Mouse (Mus musculus) spleen, adult 18-20 months (tissue): ENCODE measurements around the gene Slc35b3.

ENCODE experiments used
- DNase-seq, 2 experiments: peaks; one replicate each; pipeline ENCODE4 v3.0.0; 2022; ENCODE audit warnings: mixed read lengths in 2 of 2

Slc35b3 gene

DNA sequence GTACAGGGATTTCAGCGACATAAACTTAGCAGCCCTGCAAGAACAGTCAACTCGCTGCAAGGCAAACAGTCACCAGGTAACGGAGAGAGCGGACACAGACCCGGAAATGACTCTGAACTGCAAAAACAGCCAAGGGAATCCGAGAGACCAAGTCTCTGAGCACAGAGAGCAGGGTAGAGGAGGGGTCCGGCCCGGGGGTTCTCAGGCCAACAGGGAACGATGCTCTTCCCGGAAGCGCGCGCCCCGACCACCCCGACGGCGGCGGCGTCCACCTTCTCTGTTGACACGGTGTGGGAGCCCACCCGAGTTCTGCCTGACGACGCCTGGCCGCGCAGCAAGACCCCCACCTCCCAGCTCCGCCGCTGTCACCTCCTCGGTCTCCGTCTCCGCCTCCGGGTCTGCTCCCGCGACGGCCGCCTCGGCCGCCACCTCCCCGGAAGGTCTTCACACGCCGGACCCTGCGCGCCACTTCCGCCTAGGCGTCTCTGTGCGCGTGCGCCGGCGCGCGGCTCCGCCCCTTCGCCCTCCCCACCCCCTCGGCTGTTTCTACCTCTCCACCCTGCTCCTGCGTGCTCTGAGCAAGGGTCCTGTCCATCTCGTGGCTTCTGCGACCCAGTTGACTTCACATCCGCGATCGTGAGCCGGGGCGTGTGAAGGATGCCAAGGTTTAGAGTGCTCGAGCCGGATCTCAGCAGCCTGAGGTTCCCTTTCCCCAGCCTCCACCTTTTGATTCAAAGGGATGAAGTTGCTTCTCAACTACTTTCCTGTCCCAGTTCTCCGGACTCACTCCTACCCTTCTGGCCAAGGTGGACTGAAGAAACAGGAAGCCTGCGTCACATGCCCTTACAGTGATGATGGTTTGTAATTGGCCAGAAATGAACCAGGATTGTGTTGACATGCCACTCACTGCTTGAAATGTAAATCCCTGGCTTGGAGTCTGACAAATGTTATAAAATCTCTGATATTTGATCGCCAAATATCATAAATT, at the start of gene Slc35b3:
Gene Slc35b3 (minus strand): TSS at position 813 of the 988 bp plus-strand sequence.
- peak; percentile 79 to 83 for DNase-seq

DNA sequence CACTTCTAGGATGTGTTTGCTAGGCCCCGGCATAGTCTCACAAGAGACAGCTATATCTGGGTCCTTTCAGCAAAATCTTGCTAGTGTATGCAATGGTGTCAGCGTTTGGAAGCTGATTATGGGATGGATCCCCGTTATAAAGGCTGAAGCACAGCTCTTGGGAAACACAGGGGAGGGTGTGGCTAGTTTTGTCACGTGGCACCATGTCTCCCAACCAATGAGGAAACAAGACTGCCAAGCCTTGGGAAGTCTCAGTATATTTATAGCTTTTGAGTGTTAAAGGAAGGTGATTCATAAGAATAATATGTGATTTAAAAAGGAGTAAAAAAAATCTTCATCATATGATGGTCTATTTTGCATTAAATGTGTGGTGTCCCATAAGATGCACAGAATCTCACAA, 49.6 kb upstream of the Slc35b3 start:
- no peak for DNase-seq

DNA sequence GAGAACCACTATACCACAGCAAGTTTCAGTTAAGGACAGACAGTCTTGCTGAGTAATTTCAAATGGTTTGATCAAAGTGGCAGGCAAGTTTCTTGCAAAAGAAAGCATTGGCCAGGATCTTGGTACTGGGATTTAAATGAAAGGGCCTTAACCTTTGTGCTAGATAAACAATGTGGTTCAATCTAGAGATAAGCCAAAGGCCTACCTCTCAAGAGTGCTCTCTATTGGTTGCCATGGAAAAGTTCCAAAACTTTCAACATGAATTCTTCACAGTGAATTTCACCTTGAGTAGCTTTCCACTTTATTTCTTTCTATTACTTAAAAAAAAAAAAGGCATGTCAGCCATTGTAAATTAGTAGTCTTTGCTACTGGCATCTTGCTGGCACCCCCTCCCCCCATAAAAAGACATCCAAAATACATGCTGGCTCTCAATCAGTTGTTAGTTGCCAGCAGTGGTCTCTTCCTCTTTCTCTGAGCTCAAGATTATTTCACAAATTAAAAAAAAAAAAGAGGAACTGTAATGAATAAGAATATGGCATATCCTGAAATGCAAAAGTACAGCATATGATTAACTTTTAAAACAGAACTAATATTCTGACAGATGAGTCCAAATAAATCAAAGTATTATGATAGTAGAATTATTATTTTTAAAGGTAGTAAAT, 42.6 kb upstream of the Slc35b3 start:
- no peak for DNase-seq

DNA sequence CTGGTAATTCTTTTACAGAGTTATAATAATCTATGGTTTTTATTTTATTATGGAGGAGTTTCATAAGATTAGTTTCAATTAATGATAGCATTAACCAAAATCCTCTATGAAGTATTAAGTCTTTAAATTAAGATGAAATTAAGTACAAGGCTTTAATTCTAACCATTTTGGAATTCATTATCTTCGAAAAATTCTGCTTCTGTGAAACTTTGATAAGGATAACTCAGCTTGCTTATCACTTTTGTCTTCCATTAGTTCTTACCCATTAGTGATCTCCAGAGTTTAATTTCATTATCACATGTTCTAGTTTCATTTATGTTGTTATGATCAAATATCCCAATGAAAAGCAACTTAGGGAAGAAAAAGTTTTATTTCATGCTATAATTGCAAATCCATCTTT, 41.7 kb upstream of the Slc35b3 start:
- DNase-seq = no peak

- DNase-seq = no peak
Measured at GRCm38 (mm10) chr13:39001434-39001833, 40.8 kb upstream of the Slc35b3 start.

DNA sequence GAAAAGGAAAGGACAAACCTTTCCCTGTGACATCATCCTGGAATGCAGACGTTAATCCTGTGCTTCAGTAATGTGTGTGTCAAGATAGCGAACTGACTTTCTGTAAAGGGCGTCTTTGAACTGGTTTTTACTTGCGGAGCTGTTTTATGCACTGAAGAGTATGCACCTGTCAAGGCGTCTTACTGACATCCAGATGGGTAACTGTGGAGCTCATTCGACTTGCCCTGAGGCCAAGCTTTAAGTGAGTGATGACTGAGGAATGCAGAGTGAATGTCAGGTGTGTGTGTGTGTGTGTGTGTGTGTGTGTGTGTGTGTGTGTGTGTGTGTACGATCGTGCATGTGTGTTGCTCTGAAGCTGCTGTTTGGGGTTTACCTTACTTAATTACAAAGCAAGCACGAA, 38.3 kb upstream of the Slc35b3 start:
- DNase-seq = no peak

- no peak for DNase-seq
Measured at GRCm38 (mm10) chr13:38992529-38992928, 31.9 kb upstream of the Slc35b3 start.

DNA sequence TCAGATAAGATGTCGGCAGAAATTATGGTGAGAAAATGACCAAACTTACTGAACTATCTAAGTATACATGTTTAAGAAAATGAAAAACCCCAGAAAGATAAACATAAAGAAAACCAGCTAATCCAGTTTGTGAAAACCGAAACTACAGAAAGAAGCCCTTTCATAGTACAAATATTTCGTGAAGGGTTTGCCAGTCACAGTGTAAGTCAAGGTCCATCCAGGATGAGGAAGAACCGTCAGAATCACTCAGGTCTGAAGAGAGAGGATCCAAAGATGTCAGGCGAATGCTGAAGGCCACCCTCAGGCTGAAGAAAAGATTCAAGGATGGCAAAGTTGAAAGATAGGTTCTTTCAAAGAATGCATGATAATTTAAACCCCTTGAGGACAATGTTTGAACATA, 23.1 kb upstream of the Slc35b3 start:
- no peak for DNase-seq

DNA sequence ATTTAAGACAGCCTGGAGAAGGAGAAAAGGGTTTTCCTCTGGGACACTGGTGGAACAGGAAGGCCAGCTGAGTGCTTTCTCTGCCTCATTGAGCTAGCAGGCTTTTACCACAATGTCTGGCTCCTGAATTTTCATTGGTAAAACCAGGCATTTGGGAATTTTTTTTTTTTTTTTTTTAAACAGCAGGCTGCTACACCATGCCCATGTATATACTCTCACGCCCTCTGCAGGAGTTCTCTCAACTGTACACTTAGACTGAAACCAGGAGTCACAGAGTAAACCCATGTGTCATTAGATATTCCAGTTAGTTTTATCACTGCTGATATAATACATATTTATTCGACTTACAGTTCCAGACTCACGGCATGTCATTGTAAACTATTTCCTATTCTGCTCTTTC, 20.2 kb upstream of the Slc35b3 start:
- DNase-seq = no peak

DNA sequence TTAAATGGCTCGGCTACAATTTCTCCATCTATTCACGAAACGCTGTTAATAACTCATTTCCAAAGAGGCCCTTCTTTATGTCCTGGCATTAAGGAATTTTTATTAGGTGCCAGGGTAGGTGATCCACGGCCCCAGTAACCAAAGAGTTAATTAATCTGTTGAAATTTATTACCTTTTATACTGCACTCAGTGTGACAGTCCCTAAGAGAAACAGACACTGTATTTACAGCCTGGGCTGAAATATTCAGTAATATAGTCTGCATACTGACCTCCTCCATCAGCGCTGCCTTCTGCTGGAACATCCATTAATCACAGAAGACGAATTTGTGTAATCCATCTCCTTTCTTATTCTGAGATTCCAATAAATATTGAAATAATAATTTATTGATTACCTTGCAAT, 16.3 kb upstream of the Slc35b3 start:
- no peak for DNase-seq

DNA sequence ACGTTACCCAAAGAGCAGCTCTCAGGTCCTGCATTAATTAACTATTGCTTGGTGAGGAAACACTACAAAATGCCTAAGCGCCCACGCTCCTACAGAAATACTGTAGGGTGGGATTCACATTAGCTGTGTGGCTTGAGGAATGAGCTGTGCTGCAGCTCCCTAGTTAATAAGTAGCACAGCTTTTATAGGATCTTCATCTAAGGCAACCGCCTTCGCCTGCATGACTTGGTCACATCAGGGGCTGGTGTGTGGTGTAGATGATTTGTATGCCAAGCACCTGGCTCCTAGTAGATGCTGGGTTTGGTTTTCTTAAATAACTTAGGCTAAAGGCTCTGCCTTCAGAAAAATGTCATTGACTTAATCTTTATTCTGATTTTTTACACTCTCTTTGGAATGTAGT, 15.2 kb upstream of the Slc35b3 start:
- no peak for DNase-seq

DNA sequence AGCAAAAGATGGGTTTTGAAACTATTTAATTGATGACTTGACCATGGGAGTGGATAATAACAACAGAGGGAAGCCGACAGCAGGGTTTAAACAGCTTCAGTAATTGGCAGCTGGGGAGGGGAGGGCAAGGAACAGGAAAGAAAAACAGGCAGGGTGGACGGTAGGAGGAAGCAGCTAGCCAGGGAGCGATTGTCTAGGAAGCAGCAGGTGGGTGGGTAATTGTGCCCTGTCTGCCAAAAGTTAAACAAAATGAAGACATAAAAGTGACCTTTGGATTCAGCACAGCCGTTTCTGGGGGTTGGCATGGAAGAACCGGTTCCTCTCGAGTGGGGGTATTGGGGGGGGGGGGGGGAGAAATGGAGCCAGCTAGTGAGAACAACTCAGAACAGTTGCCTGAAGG, 11.9 kb upstream of the Slc35b3 start:
- DNase-seq = no peak

DNA sequence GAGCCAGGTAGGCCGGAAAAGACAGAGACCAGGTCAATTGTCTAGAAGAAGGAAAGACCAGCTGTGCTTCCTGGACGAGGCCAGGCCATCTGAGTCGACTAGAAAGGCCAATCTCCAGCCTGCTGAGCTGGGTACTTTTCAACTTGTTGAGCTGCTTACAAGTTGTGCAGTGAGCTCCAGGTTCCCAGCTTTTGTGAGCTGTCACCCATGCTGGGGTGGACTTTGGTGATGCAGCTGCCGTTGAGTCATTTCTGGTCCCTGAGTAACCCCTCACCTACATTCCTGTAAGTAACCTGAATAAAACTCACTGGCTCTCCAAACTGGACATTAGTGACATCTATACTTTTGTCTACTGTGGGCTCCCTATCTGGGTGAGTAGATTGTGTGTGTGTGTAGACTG, 10.4 kb upstream of the Slc35b3 start:
- no peak for DNase-seq

DNA sequence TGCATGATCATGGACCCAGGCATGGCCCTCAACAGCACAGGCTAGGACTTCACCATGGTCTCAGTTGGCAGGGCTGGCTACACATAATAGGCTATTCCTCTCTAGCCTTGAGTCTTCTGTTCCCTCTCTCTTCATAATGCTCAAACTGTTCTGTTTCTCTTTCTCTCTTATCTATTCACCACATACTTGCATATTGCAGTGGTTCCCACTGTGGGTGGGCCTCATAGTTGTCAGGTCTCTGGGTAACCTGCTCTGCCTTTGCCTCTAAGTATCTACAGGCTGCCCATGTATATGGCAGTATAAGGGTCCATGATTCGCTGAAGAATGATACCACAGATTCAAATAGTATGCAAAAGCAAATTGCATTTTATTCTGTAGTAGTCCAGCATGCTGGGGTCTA, 6.8 kb upstream of the Slc35b3 start:
- DNase-seq = no peak

DNA sequence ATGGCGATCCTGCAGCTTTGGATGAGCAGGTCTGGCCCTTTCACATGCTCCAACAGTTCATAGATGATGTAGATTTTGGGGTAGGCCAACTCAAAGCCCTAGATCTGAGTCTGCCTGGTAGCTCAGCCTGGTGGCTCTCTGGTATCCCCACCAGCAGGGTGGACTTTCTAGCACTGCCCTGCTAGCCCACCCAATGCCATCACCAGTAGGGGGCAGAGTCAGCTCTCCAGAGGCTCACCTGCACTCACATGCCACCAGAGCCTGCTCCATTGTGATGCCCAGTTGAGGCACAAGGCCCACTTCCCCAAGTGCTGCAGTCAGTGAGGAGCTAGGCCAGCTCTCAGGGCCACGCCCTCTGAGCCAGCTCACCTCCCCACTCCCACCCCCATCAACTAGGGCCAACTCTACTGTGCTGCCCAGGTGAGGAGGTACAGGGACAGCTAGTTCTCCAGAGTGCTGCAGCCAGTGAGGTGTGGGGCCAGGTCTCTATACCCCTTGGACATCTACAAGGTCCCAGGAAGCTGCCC, 6.3 kb upstream of the Slc35b3 start:
- no peak for DNase-seq

DNA sequence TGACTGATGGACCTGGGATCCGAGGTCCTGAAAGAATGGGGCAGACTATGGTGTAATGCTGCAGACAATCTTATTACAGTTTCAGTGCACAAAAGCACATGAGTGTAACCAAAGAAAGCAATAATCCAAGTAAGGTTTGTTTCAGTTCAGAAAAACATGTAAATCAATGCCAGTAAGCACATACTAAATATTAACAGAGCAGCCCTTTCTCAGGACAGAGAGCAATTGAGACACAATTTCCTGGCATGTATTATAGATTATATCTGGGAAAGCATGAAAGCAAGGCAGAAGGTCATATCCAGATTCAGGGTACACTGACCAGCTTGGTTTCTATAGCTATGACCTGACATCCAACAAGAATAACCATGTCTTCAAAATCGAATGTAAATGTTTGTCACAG, 2.1 kb upstream of the Slc35b3 start:
- DNase-seq = no peak

DNA sequence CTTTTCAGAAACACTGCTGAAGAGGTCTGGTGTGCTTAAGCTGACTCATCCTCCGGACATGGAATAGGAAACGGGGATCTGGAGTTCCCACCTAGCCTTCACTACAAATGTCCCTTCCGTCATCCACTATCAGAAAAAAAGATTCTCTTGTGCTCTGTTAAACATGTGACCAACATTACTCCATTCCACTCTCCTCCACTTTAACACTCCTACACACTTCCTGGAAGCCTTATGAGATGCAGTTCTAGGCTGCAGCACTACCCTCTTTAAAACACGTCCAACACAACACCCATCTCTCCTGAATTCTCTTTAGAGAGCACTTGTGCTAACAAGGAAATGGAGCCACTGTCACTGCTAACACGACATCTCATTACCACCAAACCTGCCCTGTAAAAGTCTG, 2.6 kb downstream of the Slc35b3 start:
- no peak for DNase-seq

DNA sequence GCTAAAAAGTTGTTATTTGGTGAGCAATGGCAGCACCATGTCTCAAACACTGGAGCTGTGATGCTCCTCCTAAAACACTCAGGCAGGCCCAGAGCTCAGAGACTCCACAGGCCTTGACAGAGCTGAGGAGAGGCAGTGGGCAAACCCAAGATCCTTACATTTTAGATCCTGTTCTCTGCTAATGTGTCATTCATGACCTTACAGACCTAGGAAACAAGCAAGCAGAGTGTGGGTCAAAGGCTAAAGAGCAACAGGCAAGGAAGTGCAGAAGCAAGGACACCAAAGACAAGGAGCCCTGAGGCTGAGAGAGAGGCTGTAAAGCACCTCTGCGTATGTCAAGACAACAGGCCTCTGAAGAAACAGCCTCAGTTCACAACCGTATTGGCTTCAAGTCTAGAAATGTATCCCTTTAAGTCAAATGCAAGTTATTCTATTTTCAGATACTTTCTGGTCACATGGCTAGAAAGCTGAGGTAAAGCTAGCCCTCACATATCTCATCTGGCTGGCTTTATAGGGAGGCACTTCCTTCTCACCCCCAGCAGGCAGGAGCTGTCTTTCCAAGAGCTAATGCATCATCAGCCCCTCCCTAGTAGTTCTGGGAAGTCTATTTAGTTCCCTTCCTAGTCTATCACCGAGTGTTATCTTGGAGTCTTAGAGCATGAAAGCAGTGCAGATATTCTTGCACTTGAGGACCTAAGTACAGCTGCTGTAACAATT, 14.2 kb downstream of the Slc35b3 start:
- DNase-seq = no peak

DNA sequence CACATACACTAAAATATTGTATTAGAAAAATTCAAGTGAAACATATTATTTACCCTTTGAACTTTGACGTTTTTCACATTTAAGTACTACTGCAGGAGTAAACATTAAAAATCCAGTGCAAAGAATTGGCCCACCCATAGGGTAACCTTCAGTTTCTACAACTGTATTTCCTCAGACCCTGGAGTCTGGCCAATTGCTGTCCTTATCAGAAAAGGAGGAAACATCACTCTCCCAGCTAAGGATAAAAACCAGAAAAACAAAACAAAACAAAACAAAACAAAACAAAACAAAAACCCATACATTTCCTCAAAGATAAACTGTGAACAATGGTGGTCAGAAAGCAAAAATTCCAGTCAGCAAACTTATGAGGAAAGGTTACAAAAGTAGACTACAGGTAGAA, 14.9 kb downstream of the Slc35b3 start:
- no peak for DNase-seq

GRCm38 (mm10) chr13:38944951-38945350, 15.7 kb downstream of the Slc35b3 start:
- DNase-seq = no peak

DNA sequence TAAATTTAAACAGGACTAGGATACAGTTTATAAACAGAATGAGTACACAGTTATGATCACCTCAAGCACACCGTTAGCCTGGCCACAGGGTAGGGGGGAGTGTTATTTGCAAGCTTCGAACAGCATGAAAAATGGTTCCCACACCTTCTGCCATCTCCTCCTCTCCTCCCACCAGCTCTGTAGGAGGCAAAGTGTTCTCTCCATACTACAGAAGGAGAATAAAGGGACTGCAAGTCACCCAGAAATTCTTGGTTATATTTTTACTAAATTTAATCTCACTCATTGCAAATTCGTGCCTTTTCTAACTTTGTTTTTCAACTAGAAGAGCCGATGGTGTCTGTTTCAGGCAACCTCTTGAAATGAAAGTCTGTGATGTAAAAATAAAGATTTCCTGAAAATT, 18.9 kb downstream of the Slc35b3 start:
- no peak for DNase-seq

DNA sequence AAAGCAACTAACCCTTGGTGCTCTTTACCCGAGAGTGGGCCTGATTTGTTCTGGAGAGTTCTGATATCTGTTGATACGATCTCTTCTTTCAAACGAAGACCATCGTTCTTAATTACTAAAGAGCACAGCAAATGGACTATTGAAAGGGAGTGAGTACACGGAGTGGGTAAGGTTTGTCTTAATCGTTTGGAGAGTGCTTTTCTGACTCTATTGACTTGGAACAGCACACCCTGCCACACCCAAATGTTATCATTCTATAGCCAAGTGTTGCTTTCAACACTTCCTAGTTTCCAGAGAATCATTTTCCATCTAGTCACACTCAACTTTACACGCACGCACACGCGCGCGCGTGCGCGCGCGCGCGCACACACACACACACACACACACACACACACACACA, 19.4 kb downstream of the Slc35b3 start:
- DNase-seq = no peak

GRCm38 (mm10) chr13:38938433-38938832, 22.2 kb downstream of the Slc35b3 start:
- DNase-seq = no peak
